In genomic region chr13:102875144-102875476, GRCm38 (mm10) we compare ENCODE assay signal across 14 mouse cellular contexts.
A peak's percentile ranks its signal among the peaks of the same experiment; 100 is the strongest.
DNase-seq lines count a peak whose midpoint lies in the region; ATAC-seq and TF ChIP-seq lines count a peak whose summit lies in the region.
"Had no signal": no experiment of that assay in that cellular context is flagged by ENCODE, and none has a peak within 500 bp of the region (broad histone marks: within the 10 kb centered on the region; RNA-seq: fewer than 3 reads in every experiment).

No protein-coding gene starts in this region.

- DNase-seq in forebrain, embryonic 11.5 days (ENCODE audit: low spot score) = no peak
- DNase-seq in heart, adult 18-20 months = no peak
- DNase-seq in left cerebral cortex, adult 2 months (ENCODE audit: extremely low spot score in 1 of 2, low spot score in 2 of 2) = no peak
- DNase-seq in left cerebral cortex, postnatal 25 days (ENCODE audit: low spot score in 2 of 2) = no peak
- DNase-seq in adrenal gland, postnatal 14 days = no peak
- DNase-seq: cerebellum, adult 11-12 months; cerebellum, postnatal 36 days; kidney, adult 18-20 months had no signal

- H3K4me3 ChIP-seq in forebrain, embryonic 16.5 days (replicated peaks; ENCODE audit: low read length) = no peak overlapping the region
- no peak overlapping the region for H3K4me3 ChIP-seq in forebrain, embryonic 11.5 days (ENCODE audit: low read depth, low read length)
- H3K4me3 ChIP-seq in heart, embryonic 14.5 days (ENCODE audit: control insufficient read depth in 1 of 2, insufficient read depth in 1 of 2, low read depth in 1 of 2, low read length in 2 of 2) = no peak overlapping the region
- no peak overlapping the region for H3K4me3 ChIP-seq in left cerebral cortex, adult 2 months
- no peak overlapping the region for H3K4me3 ChIP-seq in limb, embryonic 15.5 days
- H3K4me3 ChIP-seq: liver, embryonic 12.5 days; neural tube, embryonic 13.5 days had no signal

- H3K4me1 ChIP-seq in forebrain, embryonic 16.5 days (replicated peaks; ENCODE audit: control insufficient read depth, insufficient read depth, low read length) = peaks cover 18% of the 10 kb centered on the region
- peaks cover 5% of the 10 kb centered on the region; the same call in 1 of the 2 replicates for H3K4me1 ChIP-seq in forebrain, embryonic 11.5 days (replicated peaks; ENCODE audit: control insufficient read depth, insufficient read depth, low read length)
- peaks cover 33 to 60% of the 10 kb centered on the region in 2 experiments for H3K4me1 ChIP-seq in heart, embryonic 14.5 days (ENCODE audit: control insufficient read depth in 2 of 2, insufficient read depth in 2 of 2, low read length in 2 of 2)
- H3K4me1 ChIP-seq in limb, embryonic 15.5 days = peaks cover 26% of the 10 kb centered on the region

- intact Hi-C loops in left cerebral cortex, adult 2 months (cut with DNase I) = loop anchor here (5.0 kb wide), 1 partner anchor 128 kb away; no protein-coding TSS in a partner anchor
- intact Hi-C loops in left cerebral cortex, postnatal 25 days (cut with DNase I) = no loop called here

- peak overlapping the region; percentile 56; the same call in 1 of the 2 replicates for H3K27ac ChIP-seq in forebrain, embryonic 16.5 days (ENCODE audit: low read length)
- H3K27ac ChIP-seq in forebrain, embryonic 11.5 days (ENCODE audit: low read depth, low read length) = no peak overlapping the region
- H3K27ac ChIP-seq in heart, embryonic 14.5 days (replicated peaks in 1 of 2; ENCODE audit: control insufficient read depth in 1 of 2, insufficient read depth in 1 of 2, low read depth in 2 of 2, low read length in 2 of 2) = peak overlapping the region; percentile 30 to 45
- peak overlapping the region; percentile 1 for H3K27ac ChIP-seq in left cerebral cortex, adult 2 months
- peak overlapping the region; percentile 7; the same call in 1 of the 2 replicates for H3K27ac ChIP-seq in limb, embryonic 15.5 days
- H3K27ac ChIP-seq: hindbrain, postnatal 0 days; liver, embryonic 12.5 days had no signal

- ATAC-seq in forebrain, embryonic 16.5 days = peak; percentile 24; the same call in 1 of the 2 replicates
- no peak for ATAC-seq in forebrain, embryonic 11.5 days (replicated peaks; ENCODE audit: low FRiP score)
- no peak for ATAC-seq in heart, embryonic 14.5 days (ENCODE audit: insufficient number of reproducible peaks, insufficient read depth, low FRiP score, low read depth)
- no peak for ATAC-seq in limb, embryonic 15.5 days (ENCODE audit: insufficient number of reproducible peaks, low FRiP score, low TSS enrichment, low read depth)
- ATAC-seq: hindbrain, postnatal 0 days; liver, embryonic 12.5 days had no signal

- no peaks in the 10 kb centered on the region for H3K9me3 ChIP-seq in forebrain, embryonic 16.5 days (ENCODE audit: control insufficient read depth, low read length)
- H3K9me3 ChIP-seq in forebrain, embryonic 11.5 days (ENCODE audit: control insufficient read depth, low read length) = no peaks in the 10 kb centered on the region
- no peaks in the 10 kb centered on the region for H3K9me3 ChIP-seq in heart, embryonic 14.5 days (ENCODE audit: control insufficient read depth, low read length)
- no peaks in the 10 kb centered on the region for H3K9me3 ChIP-seq in limb, embryonic 15.5 days
- H3K9me3 ChIP-seq: liver, embryonic 12.5 days; neural tube, embryonic 13.5 days had no signal

- no peak overlapping the region for H3K9ac ChIP-seq in forebrain, embryonic 16.5 days (replicated peaks; ENCODE audit: low read depth, low read length)
- no peak overlapping the region for H3K9ac ChIP-seq in forebrain, embryonic 11.5 days (ENCODE audit: low read length)
- no peak overlapping the region for H3K9ac ChIP-seq in heart, embryonic 14.5 days (ENCODE audit: low read length)
- no peak overlapping the region for H3K9ac ChIP-seq in limb, embryonic 15.5 days
- H3K9ac ChIP-seq: liver, embryonic 12.5 days had no signal

- 49% methylated on average over 3 of the region's 3 CpGs for WGBS in forebrain, embryonic 16.5 days
- 59% methylated on average over 3 of the region's 3 CpGs for WGBS in forebrain, embryonic 11.5 days
- 41% methylated on average over 3 of the region's 3 CpGs for WGBS in heart, embryonic 14.5 days
- WGBS in limb, embryonic 15.5 days = 57% methylated on average over 3 of the region's 3 CpGs

- H3K36me3 ChIP-seq in forebrain, embryonic 16.5 days (ENCODE audit: control insufficient read depth, insufficient read depth) = no peaks in the 10 kb centered on the region
- no peaks in the 10 kb centered on the region for H3K36me3 ChIP-seq in forebrain, embryonic 11.5 days (ENCODE audit: control insufficient read depth, insufficient read depth, low read length)
- H3K36me3 ChIP-seq in heart, embryonic 14.5 days (ENCODE audit: control insufficient read depth, insufficient read depth, low read length) = no peaks in the 10 kb centered on the region
- no peaks in the 10 kb centered on the region for H3K36me3 ChIP-seq in limb, embryonic 15.5 days
- H3K36me3 ChIP-seq: liver, embryonic 12.5 days; neural tube, embryonic 13.5 days had no signal

- no peaks in the 10 kb centered on the region for H3K27me3 ChIP-seq in forebrain, embryonic 16.5 days (replicated peaks; ENCODE audit: control insufficient read depth, insufficient read depth, low read length)
- H3K27me3 ChIP-seq in forebrain, embryonic 11.5 days (ENCODE audit: control insufficient read depth, insufficient read depth, low read length) = no peaks in the 10 kb centered on the region
- no peaks in the 10 kb centered on the region for H3K27me3 ChIP-seq in heart, embryonic 14.5 days (ENCODE audit: control insufficient read depth, insufficient read depth, low read length)
- H3K27me3 ChIP-seq in limb, embryonic 15.5 days = no peaks in the 10 kb centered on the region
- H3K27me3 ChIP-seq: liver, embryonic 12.5 days; neural tube, embryonic 13.5 days had no signal

- no peak overlapping the region for H3K4me2 ChIP-seq in forebrain, embryonic 16.5 days (ENCODE audit: low read length)
- no peak overlapping the region for H3K4me2 ChIP-seq in forebrain, embryonic 11.5 days (ENCODE audit: low read depth, low read length, severe bottlenecking)
- no peak overlapping the region for H3K4me2 ChIP-seq in heart, embryonic 14.5 days (ENCODE audit: low read length)
- no peak overlapping the region for H3K4me2 ChIP-seq in limb, embryonic 15.5 days
- H3K4me2 ChIP-seq: liver, embryonic 12.5 days; neural tube, embryonic 13.5 days had no signal

- no peak for TF ChIP-seq CTCF in left cerebral cortex, adult 2 months (IDR thresholded peaks at IDR 0.05)
